In genomic region chr10:88451221-88451620, GRCm38 (mm10) we compare ENCODE assay signal across 11 mouse cellular contexts. TPM values are rescaled to one million over a fixed set of nuclear protein-coding genes. Genes with fewer than 3 reads are reported as not detected.
DNase-seq lines count a peak whose midpoint lies in the region; ATAC-seq lines count a peak whose summit lies in the region.
"Had no signal": no experiment of that assay in that cellular context is flagged by ENCODE, and none has a peak within 500 bp of the region (broad histone marks: within the 10 kb centered on the region; RNA-seq: fewer than 3 reads in every experiment).

No protein-coding gene starts in this region.

- no peaks in the 10 kb centered on the region for H3K4me1 ChIP-seq in heart, embryonic 11.5 days (ENCODE audit: control insufficient read depth, insufficient read depth, low read length)
- no peaks in the 10 kb centered on the region for H3K4me1 ChIP-seq in liver, embryonic 11.5 days (replicated peaks; ENCODE audit: control insufficient read depth, insufficient read depth, low read length)
- no peaks in the 10 kb centered on the region for H3K4me1 ChIP-seq in intestine, embryonic 15.5 days (replicated peaks)

- no peaks in the 10 kb centered on the region for H3K36me3 ChIP-seq in heart, embryonic 11.5 days (ENCODE audit: control insufficient read depth, insufficient read depth, low read length)
- no peaks in the 10 kb centered on the region for H3K36me3 ChIP-seq in liver, embryonic 11.5 days (ENCODE audit: control insufficient read depth, insufficient read depth, low read length)
- no peaks in the 10 kb centered on the region for H3K36me3 ChIP-seq in intestine, embryonic 15.5 days

- no peak for ATAC-seq in heart, embryonic 11.5 days (replicated peaks; ENCODE audit: insufficient number of reproducible peaks, low FRiP score, low TSS enrichment)
- ATAC-seq in liver, embryonic 11.5 days (replicated peaks; ENCODE audit: low FRiP score), result no peak
- no peak for ATAC-seq in intestine, embryonic 15.5 days

- no peak overlapping the region for H3K4me2 ChIP-seq in heart, embryonic 11.5 days
- no peak overlapping the region for H3K4me2 ChIP-seq in liver, embryonic 11.5 days
- H3K4me2 ChIP-seq in intestine, embryonic 15.5 days (replicated peaks), result no peak overlapping the region

- H3K9me3 ChIP-seq in heart, embryonic 11.5 days (replicated peaks; ENCODE audit: control insufficient read depth, low read length), result no peaks in the 10 kb centered on the region
- H3K9me3 ChIP-seq in liver, embryonic 11.5 days (ENCODE audit: control insufficient read depth, low read length), result no peaks in the 10 kb centered on the region
- no peaks in the 10 kb centered on the region for H3K9me3 ChIP-seq in intestine, embryonic 15.5 days
- H3K9me3 ChIP-seq: G1E had no signal

- DNase-seq in heart, adult 9 months (ENCODE audit: low spot score in 2 of 2), result peak; percentile 17 to 58
- peak; percentile 88 for DNase-seq in 3T3-L1 (ENCODE audit: low read depth, low spot score)
- peak; percentile 52 for DNase-seq in cerebellum, adult 11-12 months
- DNase-seq in layer of hippocampus, adult 9-10 months (ENCODE audit: low spot score), result peak; percentile 26
- DNase-seq in spleen, postnatal 36 days (ENCODE audit: low spot score in 2 of 2), result no peak
- DNase-seq in liver, embryonic 11.5 days (ENCODE audit: low spot score), result no peak

- H3K27me3 ChIP-seq in heart, embryonic 11.5 days (ENCODE audit: control insufficient read depth, insufficient read depth, low read length), result no peaks in the 10 kb centered on the region
- no peaks in the 10 kb centered on the region for H3K27me3 ChIP-seq in liver, embryonic 11.5 days (replicated peaks; ENCODE audit: control insufficient read depth, insufficient read depth, low read length)
- H3K27me3 ChIP-seq in intestine, embryonic 15.5 days (replicated peaks), result no peaks in the 10 kb centered on the region

- H3K9ac ChIP-seq in heart, embryonic 11.5 days (ENCODE audit: low read depth, low read length), result no peak overlapping the region
- H3K9ac ChIP-seq in liver, embryonic 11.5 days (ENCODE audit: low read depth, low read length), result no peak overlapping the region
- H3K9ac ChIP-seq in intestine, embryonic 15.5 days, result no peak overlapping the region

- no peak overlapping the region for H3K4me3 ChIP-seq in heart, embryonic 11.5 days (ENCODE audit: low read depth, low read length)
- H3K4me3 ChIP-seq in liver, embryonic 11.5 days (ENCODE audit: low read depth, low read length), result no peak overlapping the region
- H3K4me3 ChIP-seq in intestine, embryonic 15.5 days (replicated peaks), result no peak overlapping the region
- H3K4me3 ChIP-seq: left cerebral cortex, adult 2 months had no signal

- H3K27ac ChIP-seq in heart, embryonic 11.5 days (ENCODE audit: low read depth, low read length), result no peak overlapping the region
- H3K27ac ChIP-seq in liver, embryonic 11.5 days (ENCODE audit: low read depth, low read length), result no peak overlapping the region
- H3K27ac ChIP-seq in intestine, embryonic 15.5 days, result no peak overlapping the region
- H3K27ac ChIP-seq: left cerebral cortex, adult 2 months had no signal

- WGBS in heart, embryonic 11.5 days (ENCODE audit: insufficient replicate concordance), result 73% methylated on average over 2 of the region's 2 CpGs
- 75% methylated on average over 2 of the region's 2 CpGs for WGBS in liver, embryonic 11.5 days
- WGBS in intestine, embryonic 15.5 days, result 78% methylated on average over 2 of the region's 2 CpGs

RNA-seq across cellular contexts. Expression of gene Sycp3, which starts 8.1 kb away (rescaled TPM):
- 0.29 and 0.44 TPM in 2 replicates for polyA plus RNA-seq in heart, embryonic 11.5 days (2014; fragmentation: Nextera tagmentation; extraction: Ambion mirVana)
- polyA plus RNA-seq in liver, embryonic 11.5 days (2014; fragmentation: Nextera tagmentation; extraction: Ambion mirVana), result not detected in 2 replicates
- polyA plus RNA-seq in intestine, embryonic 15.5 days (2015; fragmentation: Nextera tagmentation; extraction: Ambion mirVana), result 0.39 and 0.62 TPM in 2 replicates
- polyA plus RNA-seq: G1E; neural tube, embryonic 11.5 days had no signal

RNA-seq across cellular contexts. Expression of gene Chpt1, which starts 52.7 kb away (rescaled TPM):
- 29.9 and 34.3 TPM in 2 replicates for polyA plus RNA-seq in heart, embryonic 11.5 days (2014; fragmentation: Nextera tagmentation; extraction: Ambion mirVana)
- 11.5 and 12.0 TPM in 2 replicates for polyA plus RNA-seq in liver, embryonic 11.5 days (2014; fragmentation: Nextera tagmentation; extraction: Ambion mirVana)
- polyA plus RNA-seq in intestine, embryonic 15.5 days (2015; fragmentation: Nextera tagmentation; extraction: Ambion mirVana), result 219 and 229 TPM in 2 replicates

Comparison
In these comparisons a context has a peak if more than half of its experiments do, and no peak if none do; other contexts are left out.
1. DNase-seq: peak in heart, adult 9 months (2 of 2), 3T3-L1 (single experiment), cerebellum, adult 11-12 months (single experiment) and layer of hippocampus, adult 9-10 months (single experiment); none in spleen, postnatal 36 days (0 of 2) and liver, embryonic 11.5 days (single experiment).